Mouse (Mus musculus): ENCODE measurements around the gene Ccdc73.
"Not testable (repeated sequence)": the region's sequence is repeated elsewhere in the genome, so short reads cannot be mapped to it uniquely, and the experiment has no call there.

Gene Ccdc73

DNA sequence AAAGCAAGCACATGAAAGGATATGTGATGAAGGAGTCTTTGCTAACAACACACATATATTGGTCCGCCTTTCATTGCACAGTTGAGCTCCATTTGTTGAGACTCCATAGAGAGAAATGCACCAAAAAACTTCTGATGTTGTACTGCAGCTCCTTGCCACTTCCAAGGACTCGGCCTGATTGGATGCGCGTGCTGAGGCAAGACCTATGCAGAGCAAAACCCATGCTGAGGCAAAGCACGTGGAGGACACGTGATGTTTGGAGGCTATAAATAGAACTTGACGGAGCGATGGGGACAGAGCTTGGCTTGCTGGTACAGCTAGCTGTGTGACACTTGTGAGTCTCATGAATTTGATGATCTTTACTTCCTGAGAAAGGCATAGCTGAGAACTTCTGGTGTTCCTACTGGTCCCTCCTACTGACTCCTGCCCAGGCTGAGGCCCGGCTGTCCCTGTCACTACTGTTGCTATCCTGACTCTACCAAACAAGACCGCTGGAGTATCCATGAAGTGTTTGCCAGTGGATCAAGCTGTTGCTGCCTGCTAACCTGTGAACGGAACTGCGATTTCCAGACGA is at the start of gene Ccdc73:
Gene Ccdc73, plus strand, starts transcription at position 524 of the 574 bp plus-strand sequence.
- in situ Hi-C loops (cut with MboI, MseI) = no loop called here

DNA sequence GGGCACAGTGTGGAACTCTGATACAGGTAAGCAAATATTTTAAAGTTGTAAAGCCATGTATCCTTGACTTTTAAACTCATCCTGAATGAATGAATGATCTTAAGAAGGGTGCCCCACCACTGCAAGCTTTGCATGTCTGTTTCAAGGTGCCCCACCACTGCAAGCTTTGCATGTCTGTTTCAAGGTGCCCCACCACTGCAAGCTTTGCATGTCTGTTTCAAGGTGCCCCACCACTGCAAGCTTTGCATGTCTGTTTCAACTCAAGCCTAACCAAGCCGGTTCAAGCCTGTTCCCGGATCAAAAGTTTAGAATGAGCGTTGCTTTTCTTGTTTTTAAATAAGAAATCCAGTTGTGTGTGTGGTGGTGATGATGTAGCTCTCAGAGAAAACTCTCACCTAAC is 48.8 kb upstream of the Ccdc73 start:
- in situ Hi-C loops (cut with MboI, MseI) = not testable (repeated sequence)

DNA sequence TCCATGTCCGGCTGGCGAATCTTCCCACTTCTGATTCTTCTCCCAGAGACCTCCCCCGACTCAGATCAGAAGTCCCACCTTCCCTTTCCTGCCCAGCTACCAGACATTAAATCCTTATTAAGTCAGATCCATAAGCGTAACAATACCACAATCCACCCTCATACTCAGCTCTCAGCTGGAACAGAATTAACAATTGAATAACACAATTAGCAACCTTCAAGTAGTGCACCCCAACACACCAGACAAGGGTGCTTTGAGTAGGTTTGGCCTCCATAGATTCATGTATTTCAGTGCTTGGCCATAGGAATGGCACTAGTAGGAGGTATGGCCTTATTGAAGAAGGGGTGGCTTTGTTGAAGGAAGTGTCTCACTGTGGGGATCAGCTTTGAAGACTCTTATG is 41.4 kb upstream of the Ccdc73 start:
- in situ Hi-C loops (cut with MboI, MseI) = no loop called here

DNA sequence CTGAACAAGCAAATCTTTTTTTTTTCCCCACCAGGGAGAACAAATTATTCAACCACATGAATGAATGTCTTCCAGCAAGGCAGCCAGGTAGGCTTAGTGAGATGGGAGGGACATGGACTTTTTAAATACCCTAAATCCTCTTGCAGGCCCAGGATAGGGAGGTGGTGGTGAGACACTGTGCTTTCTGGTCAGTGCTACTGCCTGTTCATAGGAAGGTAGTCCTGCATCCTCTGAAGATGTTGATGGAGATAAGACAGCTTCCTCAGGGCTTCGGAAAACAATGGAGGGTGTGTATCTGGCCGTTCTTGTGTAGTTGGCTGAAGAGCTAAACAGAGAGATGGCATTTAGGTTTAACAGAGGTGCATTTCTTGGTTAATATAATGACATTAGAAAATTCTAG is 35.1 kb upstream of the Ccdc73 start:
- in situ Hi-C loops (cut with MboI, MseI) = no loop called here

DNA sequence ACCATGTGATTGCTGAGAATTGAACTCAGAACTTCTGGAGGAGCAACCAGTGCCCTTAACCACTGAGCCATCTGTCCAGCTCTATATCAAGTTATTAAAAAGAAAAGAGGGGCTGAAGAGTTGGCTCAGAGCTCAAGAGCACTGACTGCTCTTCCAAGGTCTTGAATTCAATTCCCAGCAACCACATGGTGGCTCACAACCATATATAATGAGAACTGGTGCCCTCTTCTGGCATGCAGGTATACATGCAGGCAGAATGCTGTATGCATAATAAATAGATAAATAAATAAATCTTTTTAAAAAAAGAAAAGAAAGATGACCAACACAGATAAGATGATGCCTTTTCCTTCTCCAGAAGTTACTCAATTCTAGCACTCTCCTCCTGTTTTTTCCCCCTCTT is 26.6 kb upstream of the Ccdc73 start:
- in situ Hi-C loops (cut with MboI, MseI) = no loop called here

DNA sequence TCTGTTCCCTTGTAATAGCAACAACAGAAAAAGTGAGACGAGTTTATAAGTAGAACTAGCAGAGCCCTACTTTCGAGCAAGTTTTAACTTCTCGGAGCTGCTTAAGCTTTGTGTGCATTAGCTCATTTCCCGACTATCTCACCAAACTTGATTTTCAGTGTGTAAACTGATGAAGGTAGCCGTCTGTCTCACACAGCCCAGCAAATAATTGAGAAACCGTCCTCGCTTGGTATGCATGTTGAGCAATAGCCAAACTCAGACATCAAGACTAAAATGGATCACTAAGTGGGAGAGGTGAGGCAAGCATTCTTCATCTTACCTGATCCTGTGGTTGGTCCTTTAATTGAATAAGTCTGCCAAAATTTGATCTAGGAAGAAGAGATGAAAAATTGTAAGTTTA is 25.9 kb upstream of the Ccdc73 start:
- in situ Hi-C loops (cut with MboI, MseI) = no loop called here

DNA sequence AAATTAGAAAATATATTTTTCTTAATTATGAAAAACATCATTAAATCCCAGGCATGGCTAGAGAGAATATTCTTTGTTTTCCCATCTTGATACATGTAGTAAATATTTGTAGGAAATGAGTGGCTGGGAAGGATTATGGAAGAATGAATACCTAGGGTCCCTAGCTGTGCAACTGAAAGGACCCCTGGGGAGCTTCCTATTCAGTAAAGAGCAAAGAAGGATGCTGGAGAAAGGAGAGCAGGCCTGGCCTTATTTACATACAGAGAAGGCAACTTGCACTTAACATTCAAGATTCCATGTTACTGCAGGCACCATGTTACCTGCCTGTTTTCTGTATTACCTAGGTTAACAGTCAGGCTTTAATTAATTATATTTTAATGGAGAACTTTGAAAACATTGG is 25.0 kb upstream of the Ccdc73 start:
- in situ Hi-C loops (cut with MboI, MseI) = no loop called here

DNA sequence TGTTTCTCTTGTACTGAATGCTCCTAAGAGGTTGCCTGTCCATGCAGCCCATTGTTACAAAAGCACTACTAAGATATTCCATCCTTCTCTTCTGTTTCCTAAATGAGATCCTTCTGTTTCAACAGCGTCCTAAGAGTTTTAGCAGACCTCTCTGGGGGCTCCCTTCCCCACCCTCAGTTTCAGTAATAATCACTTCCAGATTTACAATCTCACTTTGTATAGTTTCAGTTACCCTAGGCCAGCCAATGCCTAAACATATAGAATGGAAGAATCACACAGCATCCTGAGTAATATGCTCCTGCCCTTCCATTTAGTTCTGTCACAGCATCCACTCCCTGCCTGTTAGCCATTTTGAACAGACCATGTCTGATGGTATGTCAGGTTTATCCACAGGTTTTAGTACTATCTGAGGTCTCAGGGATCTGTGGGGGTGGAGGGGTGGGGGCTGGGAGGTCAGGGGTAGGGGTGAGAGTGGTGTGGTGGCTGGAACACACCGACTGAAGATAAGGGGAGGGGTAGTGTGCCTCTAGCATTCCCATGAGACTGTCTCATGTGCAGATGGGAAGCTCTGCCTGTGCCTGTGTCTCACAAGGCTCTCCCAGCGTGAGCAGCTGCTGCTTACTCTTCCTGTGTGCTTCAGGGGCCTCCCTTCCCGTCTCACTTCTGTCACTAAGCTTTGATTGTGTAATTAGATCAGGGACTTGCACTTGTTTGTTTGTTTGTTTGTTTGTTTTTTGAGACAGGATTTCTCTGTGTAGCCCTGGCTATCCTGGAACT is 20.8 kb upstream of the Ccdc73 start:
- in situ Hi-C loops (cut with MboI, MseI) = loop anchor here (5.0 kb wide), 1 partner anchor 170 kb away; the partner anchor contains the start of gene Eif3m

DNA sequence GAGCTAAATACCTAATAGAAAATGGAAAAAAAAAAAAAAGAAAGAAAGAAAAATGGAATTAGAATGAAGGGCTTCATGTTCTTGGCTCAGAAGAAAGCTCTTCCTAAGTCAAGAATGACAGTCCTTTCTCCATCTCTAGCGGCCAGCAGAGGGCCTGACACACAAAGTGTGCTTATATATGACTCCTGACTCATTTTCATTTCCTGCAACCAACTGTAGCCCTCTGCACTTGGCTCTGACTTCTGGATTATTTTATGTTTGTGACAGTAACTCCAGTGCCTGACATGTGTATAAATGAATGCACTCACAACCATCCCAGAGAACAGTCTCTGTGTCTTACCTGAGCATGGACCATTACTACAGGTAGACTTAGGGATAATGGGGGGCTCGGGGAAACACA is 20.0 kb upstream of the Ccdc73 start:
- in situ Hi-C loops (cut with MboI, MseI) = loop anchor here (5.0 kb wide), 1 partner anchor 170 kb away; the partner anchor contains the start of gene Eif3m

DNA sequence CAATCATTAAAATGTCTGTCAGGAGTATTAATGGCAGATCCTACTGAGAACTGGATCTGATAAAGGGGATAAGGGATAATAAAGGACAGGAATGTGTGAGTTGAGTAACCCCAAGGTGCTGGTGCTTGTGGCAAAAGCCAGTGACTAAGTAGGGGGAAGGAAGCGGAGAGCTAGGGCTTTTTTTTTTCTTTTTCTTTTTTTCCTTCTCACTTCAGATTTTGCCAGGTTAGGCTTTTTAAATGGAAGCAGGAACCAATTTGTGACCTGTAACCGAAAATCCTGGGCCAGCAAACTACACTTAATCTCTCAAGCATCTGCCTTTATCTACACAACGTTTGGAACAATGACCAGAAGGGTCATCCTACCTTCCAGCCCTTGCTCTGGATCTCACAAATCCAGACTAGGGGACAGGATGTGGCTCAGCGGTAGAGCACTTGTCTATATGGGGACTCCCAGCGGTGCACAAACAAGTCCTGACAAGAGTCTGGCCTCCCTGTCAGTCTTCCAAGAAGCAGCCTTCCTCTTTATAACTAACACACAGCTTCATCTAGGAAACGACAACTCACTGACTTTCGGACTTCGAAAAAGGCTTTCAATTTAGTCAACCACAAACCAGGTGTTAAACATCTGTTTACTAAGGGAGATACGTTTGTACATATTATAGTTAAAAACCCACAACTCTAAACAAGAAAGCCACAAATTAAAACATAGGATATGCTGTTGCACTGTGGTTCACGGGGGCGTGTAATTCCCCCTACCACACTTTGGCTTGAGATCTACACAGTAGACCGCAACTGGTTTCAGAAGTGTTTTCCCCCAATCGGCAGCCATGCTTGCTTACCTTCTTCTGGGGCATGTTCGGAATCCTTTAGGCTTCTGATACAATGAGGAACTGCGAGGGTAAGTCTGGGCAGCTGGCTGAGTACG is 19.1 kb upstream of the Ccdc73 start:
- in situ Hi-C loops (cut with MboI, MseI) = loop anchor here (5.0 kb wide), 1 partner anchor 169 kb away; the partner anchor contains the start of gene Eif3m

DNA sequence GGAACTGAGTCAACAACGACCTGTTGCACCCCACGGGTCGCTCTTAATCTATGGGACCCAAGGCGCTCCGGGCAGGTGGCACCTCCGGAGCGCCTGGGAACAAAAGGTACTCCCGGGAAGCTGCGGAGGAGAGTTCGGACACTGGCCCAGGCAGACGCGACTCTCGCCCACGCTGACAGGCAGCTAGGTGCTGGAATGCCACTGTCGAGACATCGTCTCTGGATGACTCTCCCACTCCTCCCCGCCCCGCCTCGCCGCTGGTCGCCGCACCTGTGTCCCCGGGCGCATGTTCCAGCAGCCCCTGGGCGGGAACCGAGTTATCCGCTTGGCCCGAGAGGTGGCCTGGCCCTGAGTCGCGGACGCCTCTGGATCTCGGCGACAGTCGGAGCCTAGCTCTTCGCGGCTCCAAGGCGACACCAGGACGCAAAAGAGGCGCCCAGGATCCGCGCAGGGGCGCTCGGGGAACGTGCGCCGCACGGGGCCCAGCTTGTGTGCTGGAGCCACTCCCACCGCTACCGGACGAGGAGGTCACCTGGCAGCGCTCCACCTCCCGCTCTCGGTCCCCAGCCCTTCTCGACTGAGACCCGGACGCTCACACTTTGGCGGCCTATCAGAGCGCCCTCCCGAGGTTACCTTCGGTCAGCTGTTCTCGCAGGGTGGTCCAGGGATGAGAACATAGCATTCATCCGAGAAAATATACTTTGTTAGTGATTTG is 18.2 kb upstream of the Ccdc73 start, which contains the start of gene Prrg4:
Gene Prrg4, minus strand, starts transcription at position 601 of the 715 bp plus-strand sequence.
- in situ Hi-C loops (cut with MboI, MseI) = loop anchor here (5.0 kb wide), 1 partner anchor 168 kb away; the partner anchor contains the start of gene Eif3m

- in situ Hi-C loops (cut with MboI, MseI) = loop anchor here (5.0 kb wide), 1 partner anchor 167 kb away; the partner anchor contains the start of gene Eif3m
Observed at GRCm38 (mm10) chr2:104849991-104850359, 17.6 kb upstream of the Ccdc73 start.

DNA sequence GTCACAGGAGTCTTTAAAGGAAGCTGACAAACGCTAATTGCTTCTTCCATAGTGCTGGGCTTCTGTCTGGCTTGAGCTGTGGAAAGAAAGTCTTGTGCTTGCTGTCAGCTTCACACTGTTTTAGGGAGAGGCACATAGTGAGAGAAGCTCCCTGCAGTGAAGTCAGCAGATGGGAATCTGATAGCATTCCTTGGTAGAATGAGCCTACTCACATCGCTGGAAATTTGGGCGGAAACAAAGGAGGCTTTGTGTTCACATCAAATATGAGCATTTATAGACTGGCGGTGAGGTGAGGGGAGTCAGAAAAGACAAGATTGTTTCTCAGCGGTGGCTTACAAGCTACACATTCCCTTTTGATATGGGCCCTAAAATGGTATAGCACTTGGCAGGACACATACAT is 15.9 kb upstream of the Ccdc73 start:
- in situ Hi-C loops (cut with MboI, MseI) = no loop called here

DNA sequence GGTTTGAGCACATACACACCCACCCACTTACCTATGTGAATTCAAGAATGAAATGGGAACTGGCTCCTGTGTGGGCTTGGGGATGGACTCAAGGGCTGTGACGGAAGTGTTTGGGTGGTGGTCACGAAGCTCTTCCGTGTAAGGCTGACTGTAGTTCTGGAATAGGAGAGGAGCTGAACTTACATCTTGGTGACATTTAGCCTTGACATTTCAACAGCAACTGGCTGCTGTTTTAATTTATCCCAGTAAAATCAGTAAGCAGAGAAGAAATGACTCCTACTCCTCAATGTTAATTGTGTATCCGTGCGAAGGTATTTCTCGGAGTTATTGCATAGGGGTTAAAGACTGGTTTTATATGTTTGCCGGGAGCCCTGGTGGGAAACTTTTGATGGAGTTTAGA is 15.1 kb upstream of the Ccdc73 start:
- in situ Hi-C loops (cut with MboI, MseI) = no loop called here

DNA sequence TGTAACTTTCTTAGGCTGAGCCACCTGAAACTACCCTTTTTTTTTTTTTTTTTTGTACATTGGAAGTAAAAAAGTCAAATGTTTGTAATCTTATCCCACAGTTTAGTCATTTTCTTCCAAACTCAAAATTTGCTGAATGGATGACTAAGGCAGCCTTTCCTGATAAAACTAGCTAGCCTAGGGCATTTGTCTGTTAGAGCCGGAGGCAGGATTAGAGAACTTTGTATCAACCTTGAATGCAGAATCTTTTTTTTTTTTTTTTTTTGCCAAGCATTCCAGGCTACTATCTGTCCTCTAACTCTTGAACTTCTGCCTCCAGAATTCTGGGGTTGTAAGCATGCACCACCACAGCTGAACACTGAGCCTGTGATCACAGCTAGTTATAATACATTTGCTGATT is 12.8 kb upstream of the Ccdc73 start:
- in situ Hi-C loops (cut with MboI, MseI) = no loop called here

DNA sequence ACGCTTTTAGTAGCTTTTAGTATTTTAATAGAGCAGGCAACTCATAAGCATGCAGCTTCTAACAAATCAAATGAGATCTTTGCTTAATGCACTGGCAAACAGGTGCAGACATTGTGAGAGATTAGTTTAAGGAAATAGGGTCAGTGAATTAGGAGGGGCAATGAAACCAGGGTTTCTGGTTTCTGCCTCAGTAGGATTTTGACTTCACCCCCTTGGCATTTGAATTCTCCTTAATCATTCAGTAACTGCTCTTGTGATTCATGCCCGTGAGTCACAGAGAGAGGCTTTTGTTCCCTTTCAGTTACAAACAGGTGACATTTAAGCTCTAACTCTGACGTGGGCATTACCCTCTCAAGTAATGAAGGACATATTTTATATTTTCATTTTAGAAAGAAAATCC is 11.9 kb upstream of the Ccdc73 start:
- in situ Hi-C loops (cut with MboI, MseI) = no loop called here

DNA sequence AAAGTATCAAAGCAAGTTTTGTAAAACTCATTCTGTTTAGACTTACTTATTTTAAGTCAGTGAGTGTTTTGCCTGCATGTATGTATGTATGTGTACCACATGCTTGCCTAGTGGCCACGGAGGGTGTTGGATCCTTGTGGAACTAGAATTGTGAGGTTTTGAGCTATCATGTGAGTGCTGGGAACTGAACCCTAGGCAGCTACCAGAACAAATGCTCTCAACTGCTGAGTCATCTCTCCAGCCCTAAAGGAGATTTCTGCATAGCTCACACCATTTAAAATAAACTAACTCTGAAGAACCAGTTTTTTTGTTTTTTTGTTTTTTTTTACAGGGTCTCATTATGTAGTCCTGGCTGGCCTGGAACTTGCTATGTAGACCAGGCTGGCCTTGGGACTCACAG is 11.4 kb upstream of the Ccdc73 start:
- in situ Hi-C loops (cut with MboI, MseI) = no loop called here

DNA sequence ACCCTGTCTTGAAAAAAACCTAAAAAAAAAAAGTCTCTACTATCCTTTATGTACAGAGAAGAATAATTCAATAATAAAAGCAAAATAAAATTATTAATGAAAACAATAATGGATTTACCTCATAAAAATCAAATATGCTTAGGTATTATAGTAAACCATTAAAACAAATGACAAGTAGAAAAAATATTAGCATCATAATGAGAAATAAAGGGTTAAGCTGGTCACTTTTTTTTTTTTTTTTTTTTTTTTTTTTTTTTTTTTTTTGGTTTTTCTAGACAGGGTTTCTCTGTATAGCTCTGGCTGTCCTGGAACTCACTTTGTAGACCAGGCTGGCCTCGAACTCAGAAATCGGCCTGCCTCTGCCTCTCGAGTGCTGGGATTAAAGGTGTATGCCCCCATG is 9.5 kb upstream of the Ccdc73 start:
- in situ Hi-C loops (cut with MboI, MseI) = not testable (repeated sequence)

- in situ Hi-C loops (cut with MboI, MseI) = no loop called here
Observed at GRCm38 (mm10) chr2:104859060-104859459, 8.5 kb upstream of the Ccdc73 start.

- in situ Hi-C loops (cut with MboI, MseI) = no loop called here
Observed at GRCm38 (mm10) chr2:104860426-104860825, 7.2 kb upstream of the Ccdc73 start.

GRCm38 (mm10) chr2:104864176-104864860 is 3.3 kb upstream of the Ccdc73 start:
- in situ Hi-C loops (cut with MboI, MseI) = no loop called here
